In genomic region chr13:36696351-36696771, GRCm38 (mm10) we compare ENCODE assay signal across 7 mouse cellular contexts. TPM values are rescaled to one million over a fixed set of nuclear protein-coding genes. Genes with fewer than 3 reads are reported as not detected.
DNase-seq lines count a peak whose midpoint lies in the region; ATAC-seq lines count a peak whose summit lies in the region.

No protein-coding gene starts in this region.

- ATAC-seq in megakaryocyte, adult 5-6 weeks (ENCODE audit: poor library complexity, severe bottlenecking), result no peak
- ATAC-seq in erythroid progenitor cell, adult 5-6 weeks (replicated peaks; ENCODE audit: low FRiP score, poor library complexity, severe bottlenecking), result no peak

- DNase-seq in urinary bladder, adult 2 months (ENCODE audit: low spot score), result peak; percentile 24
- DNase-seq in urinary bladder, postnatal 10 days (ENCODE audit: low spot score), result no peak
- DNase-seq in cerebellum, postnatal 14 days, result peak; percentile 69 to 79
- peak; percentile 20 for DNase-seq in kidney, postnatal 14 days
- peak; percentile 36 for DNase-seq in urinary bladder, postnatal 14 days (ENCODE audit: low spot score)

RNA-seq across cellular contexts. Expression of gene Nrn1, which starts 38.6 kb away (rescaled TPM):
- polyA plus RNA-seq in urinary bladder, adult 2 months (2012; rRNA removed), result 39.9 and 51.6 TPM in 2 replicates
- total RNA-seq in megakaryocyte, adult 5-6 weeks (2015), result not detected in 2 replicates
- not detected in 2 replicates for total RNA-seq in megakaryocyte, adult 5-6 weeks (2017)
- total RNA-seq in erythroid progenitor cell, adult 5-6 weeks (2015; ENCODE audit: low replicate concordance), result not detected in 2 replicates
- total RNA-seq in erythroid progenitor cell, adult 5-6 weeks (2017; ENCODE audit: low replicate concordance), result not detected in 2 replicates
